Mouse (Mus musculus) forebrain, embryonic 15.5 days (tissue): ENCODE data around the gene Dlat. TPM values are rescaled to one million over a fixed set of nuclear protein-coding genes. Genes with fewer than 3 reads are reported as not detected.
A peak's percentile ranks its signal among the peaks of the same experiment; 100 is the strongest.
"Not testable (repeated sequence)": the region's sequence is repeated elsewhere in the genome, so short reads cannot be mapped to it uniquely, and the experiment has no call there.

ENCODE experiments used
- ATAC-seq: fragments of 200-750 bp; cut with Nextera tagmentation; replicated peaks from 2 replicates; pipeline ENCODE4 v1.8.0; 2017; ENCODE audit warnings: mild to moderate bottlenecking, moderate TSS enrichment, moderate library complexity
- H3K27ac ChIP-seq: fragments of 300-500 bp; sonication (generic); replicated peaks from 2 replicates; pipeline ENCODE4 v1.5.1; 2015; ENCODE audit warnings: mild to moderate bottlenecking, inconsistent platforms
- H3K27me3 ChIP-seq: fragments of 300-500 bp; sonication (generic); 2 replicates; pipeline ENCODE4 v1.6.1; 2015; ENCODE audit warnings: inconsistent platforms
- H3K36me3 ChIP-seq: fragments of 300-500 bp; sonication (generic); 2 replicates; pipeline ENCODE4 v1.6.1; 2015; ENCODE audit warnings: mild to moderate bottlenecking, inconsistent platforms
- H3K4me1 ChIP-seq: fragments of 300-500 bp; sonication (generic); 2 replicates; pipeline ENCODE4 v1.6.1; 2015; ENCODE audit warnings: inconsistent platforms
- H3K4me2 ChIP-seq: fragments of 300-500 bp; sonication (generic); replicated peaks from 2 replicates; pipeline ENCODE4 v1.6.1; 2015; ENCODE audit warnings: mild to moderate bottlenecking, inconsistent platforms
- H3K4me3 ChIP-seq: fragments of 300-500 bp; sonication (generic); 2 replicates; pipeline ENCODE4 v1.5.1; 2015; ENCODE audit warnings: mild to moderate bottlenecking, inconsistent platforms
- H3K9ac ChIP-seq: fragments of 300-500 bp; sonication (generic); replicated peaks from 2 replicates; pipeline ENCODE4 v1.6.1; 2015; ENCODE audit warnings: mild to moderate bottlenecking, inconsistent platforms
- H3K9me3 ChIP-seq: fragments of 300-500 bp; sonication (generic); 2 replicates; pipeline ENCODE4 v1.6.1; 2016; ENCODE audit warnings: inconsistent platforms
- WGBS: fragments of 180-500 bp; shearing (Covaris S2); methylation state at CpG from one replicate; pipeline ENCODE4 v1.1.7; 2015; ENCODE audit warnings: mixed read lengths; 5-methylcytosine and 5-hydroxymethylcytosine counted together
- polyA plus RNA-seq: library from polyadenylated mRNA; unstranded; fragments of >200 nt; fragmentation: Nextera tagmentation; extraction: Ambion mirVana; gene quantifications from 2 replicates; pipeline ENCODE4 v1.2.1, GENCODE M21; 2015

Dlat gene
- polyA plus RNA-seq, 1 experiment from 2014 or later, result 43.9 TPM

- no peaks in the 10 kb centered on the region for H3K9me3 ChIP-seq
- H3K9ac ChIP-seq, result no peak overlapping the region
- H3K27ac ChIP-seq, result no peak overlapping the region
- H3K36me3 ChIP-seq, result peaks cover 90% of the 10 kb centered on the region
- H3K27me3 ChIP-seq, result no peaks in the 10 kb centered on the region
- no peak overlapping the region for H3K4me2 ChIP-seq
- 88% methylated on average over 10 of the region's 10 CpGs for WGBS
- H3K4me3 ChIP-seq, result no peak overlapping the region
- no peak for ATAC-seq
- H3K4me1 ChIP-seq, result no peaks in the 10 kb centered on the region
Observed at GRCm38 (mm10) chr9:50646826-50647370, 12.7 kb downstream of the Dlat start.

DNA sequence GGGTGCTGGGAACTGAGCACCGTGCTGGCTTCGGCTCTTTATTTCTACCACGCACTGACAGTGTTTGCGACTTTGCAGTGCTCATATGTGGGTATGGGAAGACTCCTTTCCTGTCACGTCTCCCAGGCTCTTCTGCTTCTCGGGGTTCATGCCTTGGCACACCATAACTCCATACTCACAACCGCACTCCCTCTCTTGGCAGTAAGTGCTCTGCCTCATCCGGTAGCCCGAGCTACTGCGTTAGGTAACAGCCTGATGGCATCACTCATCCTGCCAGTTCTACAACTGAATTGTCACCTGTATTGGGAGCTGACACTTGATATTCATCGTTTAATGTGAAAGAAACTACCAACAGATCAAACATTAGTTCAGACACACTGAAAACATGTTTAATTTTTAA lies 25.3 kb downstream of the Dlat start:
- H3K36me3 ChIP-seq, result peaks cover 48% of the 10 kb centered on the region

DNA sequence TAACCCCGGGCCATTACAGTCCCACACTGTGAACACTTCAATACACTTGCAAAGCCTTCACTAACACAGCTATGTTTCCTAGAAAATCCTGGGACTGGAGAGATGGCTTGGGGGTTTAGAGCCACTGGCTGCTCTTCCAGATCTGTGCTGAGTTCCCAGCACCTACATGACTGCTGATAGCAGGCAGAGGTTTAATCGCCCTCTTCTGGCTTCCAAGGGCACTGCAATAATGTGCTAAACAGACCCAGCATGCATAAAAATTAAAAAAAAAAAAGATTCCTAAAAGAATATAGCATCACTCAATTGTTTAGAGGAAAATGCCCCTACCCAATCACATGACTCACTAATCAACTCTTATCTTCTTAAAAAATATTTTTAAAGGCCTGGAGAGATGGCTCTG lies 26.5 kb downstream of the Dlat start:
- ATAC-seq, result no peak
- Histone ChIP-seq H3K27ac (no peak overlapping the region), H3K4me2 (no peak overlapping the region), H3K27me3 (no peaks in the 10 kb centered on the region), H3K4me1 (no peaks in the 10 kb centered on the region), H3K9ac (no peak overlapping the region), H3K4me3 (no peak overlapping the region), H3K36me3 (peaks cover 39% of the 10 kb centered on the region), H3K9me3 (no peaks in the 10 kb centered on the region)
- 72% methylated on average over 2 of the region's 2 CpGs for WGBS

More for the DNA sequence above, 25.3 kb downstream of the Dlat start:
- Histone ChIP-seq H3K4me2 (no peak overlapping the region), H3K9ac (no peak overlapping the region), H3K4me1 (no peaks in the 10 kb centered on the region), H3K27me3 (no peaks in the 10 kb centered on the region), H3K4me3 (no peak overlapping the region), H3K9me3 (no peaks in the 10 kb centered on the region), H3K27ac (no peak overlapping the region)
- 97% methylated on average over 11 of the region's 11 CpGs for WGBS
- ATAC-seq, result no peak

- Histone ChIP-seq H3K36me3 (peaks cover 32% of the 10 kb centered on the region), H3K9ac (no peak overlapping the region), H3K27ac (no peak overlapping the region), H3K4me1 (no peaks in the 10 kb centered on the region), H3K27me3 (no peaks in the 10 kb centered on the region), H3K4me3 (no peak overlapping the region), H3K4me2 (no peak overlapping the region), H3K9me3 (no peaks in the 10 kb centered on the region)
- ATAC-seq, result no peak
- 85% methylated on average over 6 of the region's 6 CpGs for WGBS
Observed at GRCm38 (mm10) chr9:50632016-50632688, 27.4 kb downstream of the Dlat start.

DNA sequence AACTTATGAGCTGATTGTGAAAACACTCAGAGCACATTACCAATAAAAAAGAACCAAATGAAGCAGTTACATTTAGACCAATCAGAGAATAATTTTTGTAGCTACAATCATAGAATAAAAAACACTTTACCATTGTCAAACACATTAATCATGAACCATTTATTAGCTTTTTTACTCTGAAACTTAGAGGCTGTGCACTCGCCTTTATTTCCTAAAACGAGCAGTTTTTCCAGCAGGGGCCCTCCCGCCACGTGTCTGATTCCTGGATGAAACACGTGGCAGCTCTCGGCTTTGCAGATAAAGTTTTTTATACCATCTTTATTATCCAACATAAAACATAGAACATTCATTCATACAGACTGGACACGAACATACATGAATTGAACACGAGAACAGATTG lies 28.7 kb downstream of the Dlat start:
- H3K9ac ChIP-seq, H3K4me1 ChIP-seq, H3K9me3 ChIP-seq, H3K4me2 ChIP-seq, H3K4me3 ChIP-seq, H3K27ac ChIP-seq, ATAC-seq, H3K27me3 ChIP-seq: not testable (repeated sequence)
- 92% methylated on average over 6 of the region's 8 CpGs for WGBS
- H3K36me3 ChIP-seq, result peaks cover 23% of the 10 kb centered on the region

DNA sequence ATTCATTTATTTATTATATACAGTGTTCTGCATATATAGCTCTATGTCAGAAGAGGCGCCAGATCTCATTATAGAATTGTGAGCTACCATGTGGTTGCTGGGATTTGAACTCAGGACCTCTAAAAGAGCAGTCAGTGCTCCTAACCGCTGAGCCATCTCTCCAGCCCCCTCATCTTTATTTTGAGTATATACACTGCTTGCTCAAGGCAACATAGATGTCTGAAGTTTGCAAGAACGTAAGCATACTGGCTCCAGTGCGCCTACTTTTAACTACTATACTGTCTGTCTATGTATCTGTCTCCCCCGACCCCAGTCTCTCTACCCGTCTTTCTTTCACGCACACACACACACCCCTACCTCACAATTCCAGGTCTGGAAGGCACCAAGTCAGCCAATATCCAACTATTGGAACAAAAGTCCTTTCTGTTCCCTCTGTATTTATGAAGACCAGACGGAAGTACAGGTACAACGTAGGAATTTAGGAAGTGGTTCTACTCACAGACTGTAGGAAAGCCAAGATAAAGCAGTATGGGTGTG lies 41.7 kb downstream of the Dlat start:
- ATAC-seq, result no peak
- WGBS, result 63% methylated on average over 9 of the region's 9 CpGs

GRCm38 (mm10) chr9:50616766-50617603 lies 42.6 kb downstream of the Dlat start, which contains the start of the genes Pih1d2 and Nkapd1:
Gene Pih1d2, plus strand, starts transcription at chr9:50617321.
Gene Nkapd1, minus strand, starts transcription at chr9:50617464.
- H3K4me1 ChIP-seq, result peaks cover 14% of the 10 kb centered on the region
- whole genome bisulfite sequencing, result 1% methylated on average over 75 of the region's 81 CpGs
- peaks cover 31% of the 10 kb centered on the region for H3K36me3 ChIP-seq
- peak within 1 kb of the TSS; percentile 97 for H3K27ac ChIP-seq
- H3K4me2 ChIP-seq, result peak within 1 kb of the TSS; percentile 90
- no peaks in the 10 kb centered on the region for H3K9me3 ChIP-seq
- peak; percentile 95 for ATAC-seq
- peak within 1 kb of the TSS; percentile 97 for H3K4me3 ChIP-seq
- no peaks in the 10 kb centered on the region for H3K27me3 ChIP-seq
- H3K9ac ChIP-seq, result peak within 1 kb of the TSS; percentile 77

More for the DNA sequence above, 41.7 kb downstream of the Dlat start:
- H3K4me3 ChIP-seq, result peak overlapping the region; percentile 97
- H3K4me1 ChIP-seq, result peaks cover 14% of the 10 kb centered on the region
- peaks cover 22% of the 10 kb centered on the region for H3K36me3 ChIP-seq
- H3K27me3 ChIP-seq, result no peaks in the 10 kb centered on the region
- peak overlapping the region; percentile 90 for H3K4me2 ChIP-seq
- no peaks in the 10 kb centered on the region for H3K9me3 ChIP-seq
- H3K9ac ChIP-seq, result peak overlapping the region; percentile 77
- H3K27ac ChIP-seq, result no peak overlapping the region

GRCm38 (mm10) chr9:50616161-50616560 lies 43.4 kb downstream of the Dlat start:
- H3K27ac ChIP-seq, result no peak overlapping the region; the same call in 1 of the 2 replicates
- WGBS, result 40% methylated on average over 11 of the region's 11 CpGs
- peaks cover 14% of the 10 kb centered on the region for H3K4me1 ChIP-seq
- peaks cover 37% of the 10 kb centered on the region for H3K36me3 ChIP-seq
- peak overlapping the region; percentile 90 for H3K4me2 ChIP-seq
- ATAC-seq, result no peak
- peak overlapping the region; percentile 77 for H3K9ac ChIP-seq
- peak overlapping the region; percentile 97 for H3K4me3 ChIP-seq
- H3K27me3 ChIP-seq, result no peaks in the 10 kb centered on the region
- H3K9me3 ChIP-seq, result no peaks in the 10 kb centered on the region

DNA sequence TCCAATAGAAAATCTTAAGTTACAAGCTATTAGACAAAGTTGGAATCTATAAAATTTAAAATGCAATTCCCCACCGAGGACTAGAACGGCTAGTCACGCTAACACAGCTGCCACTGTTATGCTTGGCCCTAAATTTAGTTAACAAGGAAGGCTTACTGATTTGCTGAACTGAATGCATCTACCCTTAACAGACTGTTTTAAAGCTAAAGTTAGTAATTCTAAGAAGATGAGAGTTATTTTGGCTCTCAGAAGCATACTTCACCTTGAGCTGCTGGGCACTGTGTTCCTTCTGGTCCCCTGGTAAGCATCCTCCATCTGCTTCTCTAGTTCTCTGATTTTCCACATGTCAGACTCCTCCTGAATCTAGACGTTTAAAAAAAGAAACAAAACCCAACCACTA lies 47.5 kb downstream of the Dlat start:
- Histone ChIP-seq H3K4me2 (no peak overlapping the region), H3K27me3 (no peaks in the 10 kb centered on the region), H3K4me1 (peaks cover 14% of the 10 kb centered on the region), H3K9me3 (no peaks in the 10 kb centered on the region), H3K4me3 (no peak overlapping the region), H3K36me3 (peaks cover 69% of the 10 kb centered on the region), H3K27ac (no peak overlapping the region), H3K9ac (no peak overlapping the region)
- 93% methylated on average over 4 of the region's 4 CpGs for WGBS
- ATAC-seq, result no peak

DNA sequence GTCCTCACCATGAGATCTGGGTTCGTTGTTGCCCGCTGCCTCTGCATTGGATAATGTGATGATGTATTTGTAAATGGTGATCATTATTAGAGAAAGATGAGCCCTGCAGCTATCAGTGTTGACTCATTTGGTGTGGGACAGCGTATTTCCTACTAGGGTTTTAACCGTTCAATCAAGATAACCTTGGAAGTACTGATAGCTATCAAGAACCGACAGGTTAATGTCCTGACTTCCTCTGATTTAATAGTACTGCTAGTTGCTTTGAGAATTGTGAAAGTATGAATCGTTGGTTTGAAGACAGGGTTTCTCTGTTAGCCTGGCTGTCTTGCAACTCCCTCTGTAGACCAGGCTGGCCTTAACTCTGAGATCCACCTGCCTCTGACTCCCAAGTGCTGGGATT lies 55.2 kb downstream of the Dlat start:
- H3K9ac ChIP-seq, result peak overlapping the region; percentile 90
- no peaks in the 10 kb centered on the region for H3K27me3 ChIP-seq
- H3K4me1 ChIP-seq, result peaks cover 32% of the 10 kb centered on the region
- peaks cover 47% of the 10 kb centered on the region for H3K36me3 ChIP-seq
- WGBS, result 6% methylated on average over 6 of the region's 6 CpGs
- peak overlapping the region; percentile 86 for H3K4me2 ChIP-seq
- H3K4me3 ChIP-seq, result peak overlapping the region; percentile 93
- ATAC-seq, result no peak; the same call in 1 of the 2 replicates
- peak overlapping the region; percentile 84 for H3K27ac ChIP-seq
- no peaks in the 10 kb centered on the region for H3K9me3 ChIP-seq

DNA sequence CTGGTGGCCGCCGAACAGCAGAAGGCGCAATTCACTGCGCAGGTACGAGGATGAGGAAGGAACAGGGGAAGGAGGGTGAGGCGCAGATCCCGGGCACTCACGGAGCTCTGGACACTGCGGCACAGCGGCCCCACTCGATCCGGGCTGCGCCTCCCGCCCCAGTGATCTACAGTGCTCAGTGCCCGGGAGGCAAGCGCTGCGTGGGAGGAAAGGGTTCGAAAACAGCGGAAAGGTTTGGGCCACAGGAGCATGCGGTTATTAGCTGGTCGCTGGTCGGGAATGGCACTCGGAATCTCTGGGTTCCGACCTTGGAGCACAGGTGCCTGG lies 55.6 kb downstream of the Dlat start:
- Histone ChIP-seq H3K4me1 (peaks cover 32% of the 10 kb centered on the region), H3K36me3 (peaks cover 48% of the 10 kb centered on the region), H3K27me3 (no peaks in the 10 kb centered on the region), H3K4me3 (peak overlapping the region; percentile 93), H3K27ac (peak overlapping the region; percentile 84), H3K9me3 (no peaks in the 10 kb centered on the region), H3K9ac (peak overlapping the region; percentile 90), H3K4me2 (peak overlapping the region; percentile 86)
- WGBS, result under 1% methylated on average over 24 of the region's 24 CpGs
- ATAC-seq, result peak; percentile 91
